Mouse (Mus musculus) adipocyte (in vitro differentiated cells): ENCODE measurements at regions not wholly inside any gene's neighbourhood (a gene's known extent, or its start where the extent isn't known, plus 50 kb on each side); places are given as distances from the start of the nearest gene placed in this dataset.
A peak's percentile ranks its signal among the peaks of the same experiment; 100 is the strongest.
"Not testable (repeated sequence)": the region's sequence is repeated elsewhere in the genome, so short reads cannot be mapped to it uniquely, and the experiment has no call there.

Experiments
- DNase-seq: peaks from one replicate; pipeline ENCODE4 v3.0.0-alpha.2; 2016; ENCODE audit warnings: low spot score

DNA sequence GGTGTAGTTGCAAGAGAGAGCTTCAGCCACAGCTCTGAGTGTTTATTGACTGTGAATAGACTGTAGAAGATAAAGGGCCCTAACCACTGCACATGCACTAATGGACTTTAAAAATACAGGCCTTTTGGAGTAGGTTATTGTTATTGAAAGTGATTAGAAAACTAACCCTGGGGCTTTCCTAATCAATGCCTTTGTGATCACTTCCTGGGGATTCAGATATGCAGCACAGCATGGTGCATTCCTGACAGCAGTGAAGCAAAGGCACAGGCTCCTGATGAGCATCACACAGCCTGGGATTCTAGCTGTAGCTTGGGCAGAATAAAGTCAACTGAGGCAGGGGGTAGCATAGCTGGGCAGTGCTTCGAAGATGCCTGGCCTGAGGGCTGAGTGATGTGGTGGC lies 87.3 kb downstream of the Gm11077 start:
- DNase-seq: no peak

DNA sequence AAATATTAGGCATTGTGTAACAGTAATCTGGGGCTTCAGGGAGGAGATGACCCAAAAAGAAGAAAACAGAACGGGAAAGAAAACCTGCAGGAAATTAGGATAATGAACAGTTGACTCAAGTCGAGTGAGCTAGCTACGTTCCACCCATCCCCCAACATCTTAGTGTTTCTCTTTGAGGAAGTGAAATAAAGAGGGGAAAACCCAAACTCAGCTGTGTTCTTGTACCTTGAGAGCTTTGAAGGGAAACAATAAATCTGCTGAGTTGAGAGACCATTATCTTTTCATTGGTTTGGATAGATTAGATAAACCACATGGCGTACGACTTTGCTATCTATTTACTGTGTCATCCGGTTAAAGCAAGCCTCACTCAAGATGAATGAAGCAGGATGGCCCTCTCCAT lies 87.7 kb downstream of the Gm11077 start:
- no peak for DNase-seq

DNA sequence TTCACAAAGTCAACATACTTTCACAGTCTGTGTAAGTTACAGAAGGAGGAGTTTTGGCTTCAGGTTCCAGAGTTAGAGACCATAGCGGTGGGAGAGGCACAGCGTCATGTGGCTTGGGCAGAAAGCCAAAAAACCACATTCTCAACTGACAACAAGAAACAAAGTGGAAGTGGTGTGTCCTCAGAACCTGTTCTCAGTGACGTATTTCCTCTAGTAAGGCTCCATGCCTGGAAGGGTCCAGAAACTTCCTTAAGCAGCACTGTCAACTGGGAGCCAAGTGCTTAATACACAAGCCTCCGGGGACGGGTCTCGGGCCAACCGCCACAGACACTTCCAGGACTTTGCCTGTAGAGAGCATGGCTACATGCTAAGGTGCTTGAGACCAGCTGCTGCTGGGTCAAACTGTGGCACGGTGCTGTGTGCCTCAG lies 90.4 kb downstream of the Gm11077 start:
- DNase-seq: no peak

DNA sequence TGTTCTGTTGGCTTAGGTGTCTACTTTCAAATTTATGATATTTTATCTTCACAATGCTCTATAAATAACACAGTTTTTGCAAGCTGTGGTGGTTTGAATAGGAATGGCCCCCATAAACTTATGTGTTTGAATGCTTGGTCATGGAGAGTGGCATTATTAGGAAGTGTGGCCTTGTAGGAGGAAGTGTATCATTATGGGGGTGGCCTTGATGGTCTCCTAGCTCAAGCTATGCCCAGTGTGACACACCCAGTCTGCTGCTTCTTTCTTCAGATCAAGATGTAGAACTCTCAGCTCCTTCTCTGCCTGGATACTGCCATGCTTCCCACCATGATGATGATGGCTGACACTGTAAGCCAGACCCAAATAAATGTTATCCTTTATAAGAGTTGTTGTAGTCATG lies 97.4 kb downstream of the Gm11077 start:
- DNase-seq: no peak

DNA sequence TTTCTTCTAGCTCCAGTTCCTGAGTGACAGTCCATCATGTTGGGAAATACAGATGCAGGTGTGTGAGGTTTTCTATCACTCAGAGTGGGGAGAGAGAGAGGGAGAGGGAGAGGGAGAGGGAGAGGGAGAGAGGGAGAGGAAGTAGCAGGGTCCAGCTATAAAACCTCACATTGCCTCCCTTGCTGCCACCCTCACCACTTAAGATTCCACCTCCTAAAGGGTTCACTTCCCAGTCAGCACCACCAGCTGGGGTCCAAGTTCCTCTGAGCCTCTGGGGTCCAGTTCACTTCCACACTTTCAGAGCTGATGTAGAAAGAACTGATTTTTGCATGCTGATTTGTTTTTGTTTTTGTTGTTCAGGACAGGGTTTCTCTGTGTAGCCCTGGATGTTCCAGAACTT lies 98.6 kb downstream of the Gm11077 start:
- DNase-seq: no peak

DNA sequence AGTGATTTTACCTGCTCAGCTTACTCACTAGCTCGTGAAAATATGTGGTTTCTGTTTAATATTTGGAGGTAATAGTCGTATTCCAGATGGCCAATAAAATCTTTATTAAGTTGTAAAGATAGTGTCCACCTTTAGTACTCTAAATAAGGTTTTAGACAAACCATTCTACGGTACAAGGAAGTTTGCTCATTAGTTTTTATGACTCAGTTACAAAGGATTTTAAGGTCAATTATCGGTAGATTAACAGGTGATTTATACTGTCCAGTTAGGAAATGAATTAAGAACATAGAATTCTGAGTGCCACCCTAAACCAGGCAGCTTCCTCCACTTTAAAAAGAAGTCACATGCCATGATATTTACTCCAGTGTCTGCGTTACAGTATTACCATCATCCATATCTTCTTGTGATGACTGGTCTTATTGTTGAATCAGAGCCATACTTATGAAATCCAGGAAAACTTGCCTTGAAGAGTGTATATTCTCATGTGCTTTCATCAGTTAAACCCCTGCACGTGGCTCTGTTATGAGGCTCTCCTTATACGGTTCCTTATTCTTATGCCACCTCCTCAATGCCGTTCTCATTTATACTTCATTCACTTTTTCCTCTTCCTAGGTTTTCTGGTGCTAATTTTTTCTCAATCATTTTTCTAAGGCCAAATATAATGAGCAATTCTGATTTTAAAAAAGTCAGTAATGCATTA lies 114.4 kb downstream of the Gm11077 start:
- no peak for DNase-seq

DNA sequence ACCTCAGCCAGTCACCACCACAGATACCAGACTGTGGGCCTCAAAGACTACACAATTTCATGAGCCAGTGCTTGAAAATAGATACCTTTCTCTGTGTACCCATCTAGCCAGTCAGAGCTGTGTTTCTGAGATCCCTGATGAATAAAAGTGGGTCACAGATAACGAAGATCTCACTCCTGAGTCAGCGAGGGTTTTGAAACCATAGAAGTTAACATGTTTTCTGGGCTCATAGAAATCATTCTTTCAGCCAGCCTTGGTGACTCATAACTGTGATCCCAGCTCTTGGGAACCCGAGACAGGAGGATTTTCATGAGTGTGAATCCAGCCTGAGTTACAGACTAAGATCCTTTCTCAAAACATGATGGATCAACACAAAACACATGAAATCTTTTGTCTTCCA lies 118.1 kb downstream of the Gm11077 start:
- DNase-seq: no peak

DNA sequence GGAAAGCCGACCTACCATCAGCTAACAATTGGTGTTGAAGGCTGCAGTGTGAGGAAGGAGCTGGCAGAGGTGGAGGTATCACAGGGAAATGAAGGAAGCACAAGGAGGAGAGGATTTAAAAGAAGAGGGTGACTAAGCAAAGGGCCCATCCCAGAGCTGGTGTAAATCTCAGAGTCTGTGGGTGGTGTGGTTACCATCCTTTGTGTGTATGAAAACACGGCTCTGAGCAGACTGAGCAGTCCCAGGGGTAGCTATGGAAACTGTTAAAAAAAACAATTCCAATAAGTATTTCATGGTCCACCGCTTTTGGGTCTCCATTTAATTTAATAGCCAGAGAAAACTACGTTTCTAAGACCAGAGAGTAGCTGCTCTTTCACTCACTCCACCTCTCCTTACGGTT lies 123.3 kb downstream of the Gm11077 start:
- no peak for DNase-seq

DNA sequence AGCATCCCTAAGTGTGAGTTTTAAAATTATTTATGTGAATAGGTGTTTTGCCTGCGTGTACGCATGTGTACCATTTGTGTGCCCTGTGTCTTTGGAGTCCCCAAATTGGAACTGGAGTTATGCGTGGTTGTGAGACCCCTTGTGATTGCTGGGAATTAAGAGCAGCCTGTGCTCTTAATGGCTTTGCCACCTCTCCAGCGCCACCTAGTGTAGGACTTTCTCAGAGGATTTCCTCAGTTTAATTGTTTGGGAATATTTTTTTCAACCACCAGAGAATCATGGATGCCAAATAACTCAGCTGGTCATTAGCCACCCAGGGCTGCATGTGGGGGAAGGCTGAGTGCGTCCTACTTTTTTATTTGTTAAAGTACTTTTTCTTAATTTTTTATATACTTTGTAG lies 124.4 kb downstream of the Gm11077 start:
- DNase-seq: peak; percentile 35

DNA sequence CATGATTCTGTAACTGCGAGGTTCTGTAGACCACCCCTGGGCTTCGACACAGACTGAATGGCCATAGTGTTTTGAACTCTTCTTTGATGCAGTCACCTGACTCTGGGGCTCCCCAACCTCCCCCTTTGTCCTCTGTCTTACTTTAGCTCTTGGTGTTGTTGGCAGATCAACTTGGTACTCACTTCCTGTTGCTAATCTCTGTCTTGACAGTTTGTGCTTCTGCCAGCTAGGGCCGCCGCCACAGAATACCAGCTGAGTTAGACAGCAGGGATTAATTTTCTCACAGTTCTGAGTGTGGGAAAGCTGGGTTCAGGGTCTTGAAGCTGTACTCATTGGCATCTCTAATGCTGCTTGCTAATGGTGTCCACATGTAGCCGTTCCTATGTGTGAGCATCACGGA lies 125.6 kb downstream of the Gm11077 start:
- DNase-seq: no peak

DNA sequence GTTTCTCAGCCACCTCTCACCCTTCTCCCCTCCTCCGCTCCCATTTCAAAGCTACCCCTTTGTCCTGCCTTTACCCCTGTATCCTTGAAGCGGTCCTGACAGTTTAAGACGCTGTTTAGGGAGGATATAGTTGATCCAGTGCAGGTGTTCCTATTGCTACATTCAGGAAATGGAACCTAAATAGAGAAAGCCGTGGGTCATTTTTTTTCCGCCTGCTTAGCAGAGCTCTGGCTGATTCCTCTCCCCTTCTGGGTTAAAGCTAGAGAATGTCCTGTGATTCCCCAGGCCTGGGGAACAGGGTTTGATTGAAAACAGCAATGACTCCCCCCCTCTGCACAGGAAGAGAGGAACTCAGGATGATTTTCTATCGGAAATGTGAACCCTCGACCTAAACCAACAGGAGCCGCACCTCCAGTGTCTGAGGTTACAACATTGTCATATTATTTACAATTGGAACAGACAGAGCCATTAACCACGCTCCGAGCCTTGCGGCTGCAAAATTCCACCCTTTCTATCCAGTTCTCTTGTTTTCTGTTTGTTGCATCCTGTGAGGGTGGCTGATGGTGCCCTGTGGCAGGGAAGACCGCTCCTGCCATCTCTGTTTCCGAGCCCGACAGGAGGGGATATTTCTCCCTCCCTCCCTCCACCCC lies 127.5 kb downstream of the Gm11077 start:
- DNase-seq: no peak

DNA sequence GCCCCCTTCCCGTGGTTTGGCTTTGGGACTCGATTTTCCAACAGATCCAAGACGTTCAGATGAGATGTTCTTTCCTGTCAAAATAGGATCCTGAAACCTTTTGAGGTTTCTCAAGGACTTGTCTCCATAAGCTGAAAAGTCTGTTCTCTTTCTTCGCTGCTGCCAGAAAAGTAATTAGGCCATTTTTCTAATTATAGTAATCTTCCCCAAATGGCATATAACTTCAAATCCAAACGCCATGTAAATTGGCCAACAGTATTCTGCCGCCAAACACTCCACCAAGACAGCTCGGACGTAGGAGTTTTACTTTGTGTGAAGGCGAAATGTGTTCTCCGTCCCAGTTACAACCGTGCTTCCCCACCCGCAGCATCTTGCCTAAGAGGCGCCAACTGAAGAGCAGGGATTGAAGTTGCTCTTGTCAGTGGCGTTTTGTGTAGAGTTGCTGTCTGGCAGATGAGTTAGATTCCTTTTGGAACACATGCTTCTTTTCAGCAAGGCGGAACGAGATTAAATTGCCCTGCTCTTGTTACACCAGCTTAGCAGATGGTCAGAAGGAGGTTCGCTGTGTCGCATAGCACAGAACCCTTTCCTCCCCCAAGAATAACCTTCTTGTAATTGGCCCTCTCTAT lies 128.1 kb downstream of the Gm11077 start:
- DNase-seq: no peak

DNA sequence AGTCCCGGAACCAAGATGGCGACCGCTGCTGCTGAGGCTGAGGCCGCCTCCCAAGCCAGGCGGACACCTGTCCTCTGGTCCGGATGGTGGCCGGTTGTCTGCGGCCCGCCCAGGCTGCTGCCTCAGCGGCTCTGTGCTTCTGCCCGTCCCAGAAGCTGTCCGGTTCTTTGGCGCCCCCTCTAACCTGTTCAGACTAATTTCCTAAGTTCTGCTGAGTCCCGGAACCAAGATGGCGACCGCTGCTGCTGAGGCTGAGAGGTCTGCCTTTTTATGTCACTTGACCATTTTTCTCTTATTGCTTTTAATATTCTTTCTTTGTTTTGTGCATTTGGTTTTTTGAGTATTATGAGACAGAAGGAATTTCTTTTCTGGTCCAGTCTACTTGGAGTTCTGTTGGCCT lies 140.4 kb downstream of the Gm11077 start:
- not testable (repeated sequence) for DNase-seq

DNA sequence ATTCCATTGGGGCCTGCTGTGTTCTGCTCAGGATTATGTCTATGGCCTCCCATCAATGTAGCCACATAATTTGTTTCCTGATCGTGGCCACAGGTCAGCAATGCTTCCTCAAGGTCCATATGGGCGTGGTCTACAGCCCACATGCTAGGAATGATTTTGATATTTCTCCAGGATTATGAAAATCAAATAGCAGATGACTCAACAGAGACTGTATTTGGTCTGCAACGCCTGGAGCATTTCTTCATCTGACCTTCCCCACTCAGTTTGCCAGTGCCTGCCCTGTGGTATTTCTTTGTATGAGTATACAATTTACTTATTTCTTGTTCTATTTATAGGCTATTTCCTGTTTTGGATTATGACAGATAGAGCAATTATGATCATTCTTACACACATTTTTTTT lies 145.7 kb downstream of the Gm11077 start:
- DNase-seq: peak; percentile 6

DNA sequence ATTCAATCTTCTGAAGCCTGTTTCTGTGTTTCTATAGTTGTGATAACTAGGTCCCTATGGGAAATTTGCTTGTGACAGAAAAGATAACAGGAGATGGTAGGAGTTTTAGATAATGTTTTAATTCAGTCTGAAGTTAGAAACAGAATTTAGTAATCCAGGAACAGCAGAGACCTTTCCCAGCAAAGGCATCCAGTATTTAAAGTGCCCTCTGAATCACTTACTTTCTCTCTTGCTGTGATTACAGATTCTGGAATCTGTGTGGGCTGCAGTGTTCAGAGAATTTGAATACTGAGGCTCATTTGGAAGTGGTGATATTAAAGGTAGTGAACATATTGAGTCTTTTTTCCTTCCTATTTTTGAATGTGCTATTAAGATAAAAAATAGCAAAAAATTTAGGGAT lies 154.6 kb downstream of the Gm11077 start:
- DNase-seq: no peak

DNA sequence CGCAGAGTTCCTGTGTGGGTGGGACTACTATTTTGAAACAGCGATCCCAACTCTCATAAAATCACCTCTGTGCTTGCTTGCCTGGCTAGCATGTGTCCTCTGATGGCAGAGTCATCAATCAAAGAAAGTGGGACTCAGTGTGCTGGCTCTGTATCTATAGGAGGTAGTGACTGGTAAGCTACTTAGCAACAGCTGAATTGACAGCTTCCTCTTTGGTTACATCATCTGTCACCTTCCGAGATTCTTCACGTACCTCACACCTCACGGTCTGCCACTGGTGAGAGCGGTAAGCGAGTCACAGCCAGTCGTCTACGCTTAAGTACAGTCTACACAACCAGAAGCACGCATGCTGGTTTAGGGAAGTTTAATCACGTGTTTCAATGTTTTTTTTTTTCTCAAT lies 159.5 kb downstream of the Gm11077 start:
- no peak for DNase-seq

DNA sequence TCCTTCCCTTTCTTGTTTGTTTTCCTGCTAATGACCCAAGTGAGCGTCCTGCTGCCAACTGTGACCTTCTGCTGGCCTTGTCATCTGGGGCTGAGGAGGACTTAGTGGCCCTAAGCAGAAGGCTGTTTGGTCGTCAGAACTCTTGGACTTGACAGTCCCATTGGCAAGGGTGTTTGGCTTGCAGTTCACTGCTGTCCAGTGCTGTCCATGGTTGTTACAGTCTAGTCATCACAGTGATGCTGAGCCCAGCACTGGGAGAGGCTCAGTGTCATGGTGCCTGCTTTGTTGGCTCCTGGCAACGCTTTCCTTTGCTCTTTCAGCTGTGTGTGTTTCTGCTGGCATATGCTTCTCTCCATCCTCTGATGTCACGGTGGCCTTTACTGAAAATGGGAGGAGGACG lies 161.0 kb downstream of the Gm11077 start:
- DNase-seq: no peak

DNA sequence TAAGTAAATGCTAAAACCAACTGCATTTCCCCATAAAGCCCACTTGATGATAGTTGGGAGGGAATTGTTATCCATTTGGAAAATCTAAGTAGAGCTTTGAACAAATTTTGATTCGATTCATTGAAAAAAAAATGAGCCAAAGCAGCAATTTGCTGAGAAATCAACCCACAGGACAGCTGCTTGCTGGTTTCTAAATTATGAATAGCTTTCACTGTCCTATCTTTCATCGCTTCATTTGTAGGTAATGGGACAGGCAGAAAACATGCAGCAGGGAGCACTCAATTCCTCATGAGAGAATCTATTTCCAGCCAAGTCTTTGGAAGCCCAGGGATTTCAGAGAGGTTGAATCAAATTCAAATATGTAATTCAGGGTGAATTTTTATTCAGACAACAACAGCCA lies 161.5 kb downstream of the Gm11077 start:
- DNase-seq: no peak

DNA sequence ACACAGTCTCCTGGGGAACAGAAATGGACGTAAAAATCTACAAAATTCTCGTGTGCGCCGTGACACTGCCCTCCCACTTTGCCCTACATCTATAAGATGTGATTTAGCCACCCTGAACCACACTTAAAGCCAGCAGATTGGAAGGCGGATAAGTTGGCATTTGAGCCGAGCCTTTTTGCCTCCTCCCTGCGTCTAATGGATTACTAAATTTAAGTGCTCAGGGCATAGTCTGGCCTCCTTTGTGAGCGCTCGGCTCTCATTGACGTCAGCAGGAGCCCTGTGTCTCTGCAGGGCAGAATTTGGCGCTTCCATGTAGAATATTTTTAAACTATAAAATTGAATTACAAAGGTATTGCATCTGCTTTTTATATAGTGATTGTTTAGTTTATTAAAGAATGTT lies 165.4 kb downstream of the Gm11077 start:
- no peak for DNase-seq

DNA sequence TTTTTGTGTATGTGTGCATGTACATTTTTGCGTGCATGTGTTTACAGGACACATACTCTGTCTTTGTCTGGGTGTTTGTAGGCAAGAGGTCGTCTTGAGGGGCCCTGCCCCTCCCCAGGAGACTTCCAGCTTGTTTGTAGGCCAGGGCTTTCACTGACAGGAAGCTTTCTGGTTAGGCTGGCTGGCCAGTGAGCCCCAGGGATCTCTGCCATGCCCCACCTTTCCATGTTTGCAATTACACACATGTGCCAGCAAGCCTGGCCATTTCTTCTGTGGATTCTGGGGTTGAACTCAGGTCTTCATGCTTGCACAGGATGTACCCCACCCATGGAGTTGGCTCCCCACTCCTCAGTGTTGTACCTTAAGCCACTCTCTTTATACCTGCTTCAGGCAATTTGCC lies 166.4 kb downstream of the Gm11077 start:
- no peak for DNase-seq

DNA sequence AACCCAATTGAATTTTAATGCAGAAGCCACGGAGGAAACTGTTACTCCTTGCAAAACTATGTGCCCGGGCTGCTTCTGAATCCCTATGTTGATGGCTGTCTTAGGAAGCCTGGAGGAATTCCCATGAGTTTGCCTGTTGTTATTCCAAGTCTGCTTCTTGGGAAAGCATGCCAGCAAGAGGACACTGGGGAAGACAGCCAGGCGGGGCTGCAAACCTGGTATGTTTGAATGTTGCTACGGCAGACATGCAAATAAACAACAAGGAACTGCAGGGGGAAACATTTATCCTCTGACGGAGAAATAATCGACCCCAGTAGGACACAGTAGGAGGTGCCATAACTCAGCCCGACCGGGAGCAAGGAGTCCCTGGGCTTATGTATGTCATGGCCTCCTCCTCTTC lies 168.0 kb downstream of the Gm11077 start:
- DNase-seq: no peak

DNA sequence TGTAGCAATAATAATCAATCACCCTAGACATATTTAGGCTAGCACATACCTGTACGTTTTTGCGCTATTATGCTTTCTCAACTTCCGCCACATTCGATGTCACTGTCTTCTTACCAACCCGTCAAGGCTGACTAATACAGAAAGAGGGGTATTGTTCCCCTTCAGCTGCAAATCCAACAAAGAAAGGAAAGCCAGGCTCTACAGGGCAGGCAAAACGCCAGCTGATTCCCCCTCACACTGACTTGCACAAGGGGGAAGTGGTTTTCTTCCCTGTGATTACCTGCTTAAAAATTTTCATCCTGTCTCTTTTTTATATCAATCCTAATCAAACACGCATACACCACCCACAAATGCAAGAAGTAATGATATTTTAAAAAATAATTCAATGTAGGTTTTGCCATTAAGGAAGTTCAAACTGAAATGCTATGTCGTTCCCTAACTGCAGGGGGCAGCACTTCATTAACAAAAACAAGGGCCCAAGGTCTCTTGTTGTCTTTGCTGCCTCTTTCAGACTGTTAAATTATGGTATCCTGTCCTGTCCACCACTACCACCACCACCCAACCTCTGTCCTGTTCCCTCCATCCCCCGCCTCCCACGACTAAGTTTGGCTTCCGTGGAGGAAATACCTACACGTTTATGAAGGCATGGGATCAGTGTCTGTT lies 195.4 kb downstream of the Gm11077 start:
- peak; percentile 10 for DNase-seq

DNA sequence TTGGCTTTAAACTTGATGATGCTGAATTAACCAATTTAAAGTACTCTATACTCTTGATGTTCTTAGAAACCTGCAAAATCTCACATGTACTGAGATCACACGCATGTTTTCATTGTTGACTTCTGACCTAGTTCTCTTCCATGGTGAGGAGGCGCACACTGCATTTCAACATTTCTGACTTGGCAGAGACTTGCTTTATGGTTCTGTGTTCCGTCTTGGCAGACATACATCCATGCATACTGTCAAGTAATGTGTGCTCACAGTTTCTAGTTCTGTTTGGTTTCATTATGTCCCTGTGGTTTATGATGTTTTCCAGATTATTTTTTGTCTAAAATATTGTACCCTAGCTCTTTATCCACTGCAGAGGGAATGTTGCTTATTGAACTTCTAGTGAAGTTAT lies 198.5 kb downstream of the Gm11077 start:
- no peak for DNase-seq
